In the genomic region with DNA sequence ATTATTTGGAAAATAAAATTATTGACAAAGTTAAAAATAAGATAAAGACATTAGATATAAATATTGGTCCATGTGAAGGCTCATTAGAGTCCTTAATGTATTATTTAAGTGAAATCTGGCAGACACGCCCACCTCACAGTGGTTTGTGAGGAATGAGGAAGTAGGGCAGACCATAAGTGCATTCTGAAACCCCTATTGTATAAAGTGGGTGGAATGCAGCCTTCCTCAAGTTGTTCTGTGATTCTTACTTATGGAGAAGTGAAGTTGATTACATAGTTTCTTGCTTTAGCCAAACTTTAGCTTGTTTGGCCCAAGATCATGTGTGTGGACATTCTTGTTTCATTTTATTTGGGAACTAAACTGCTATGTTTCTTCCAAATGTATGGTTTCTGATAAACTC, we compare ENCODE assay signal across 24 mouse cellular contexts.
A peak's percentile ranks its signal among the peaks of the same experiment; 100 is the strongest.
DNase-seq lines count a peak whose midpoint lies in the region; ATAC-seq and TF ChIP-seq lines count a peak whose summit lies in the region.
"Had no signal": no experiment of that assay in that cellular context is flagged by ENCODE, and none has a peak within 500 bp of the region (broad histone marks: within the 10 kb centered on the region; RNA-seq: fewer than 3 reads in every experiment).

No protein-coding gene starts in this region.

- TF ChIP-seq EP300 in CH12.LX (IDR thresholded peaks at IDR 0.05; ENCODE audit: low read length), result no peak

- ATAC-seq in embryonic facial prominence, embryonic 14.5 days (ENCODE audit: low read depth), result no peak
- peak; percentile 88 for ATAC-seq in megakaryocyte progenitor cell, adult 5-6 weeks (replicated peaks; ENCODE audit: poor library complexity)
- ATAC-seq: hindbrain, embryonic 16.5 days had no signal

- TF ChIP-seq POLR2A in CH12.LX (IDR thresholded peaks at IDR 0.05; ENCODE audit: low read depth, low read length), result no peak

- dilution Hi-C loops in CH12.LX (cut with MboI; ENCODE audit: extremely low pct_ligation_motif_present, extremely low pct_unique_long_range_greater_than_20kb, low sequenced_read_pairs), result no loop called here

- no peak for TF ChIP-seq CTCF in CH12.LX (conservative IDR thresholded peaks at IDR 0.05 in 1 of 2, IDR thresholded peaks at IDR 0.05 in 1 of 2; ENCODE audit: low read depth in 2 of 2, low read length in 2 of 2)
- no peak for TF ChIP-seq CTCF in gastrocnemius, adult 2 months (IDR thresholded peaks at IDR 0.05)

- no peak overlapping the region for H3K27ac ChIP-seq in embryonic facial prominence, embryonic 14.5 days (replicated peaks; ENCODE audit: low read depth, low read length)
- no peak overlapping the region for H3K27ac ChIP-seq in embryonic facial prominence, embryonic 10.5 days (replicated peaks)
- no peak overlapping the region for H3K27ac ChIP-seq in CH12.LX (ENCODE audit: insufficient read depth, low read depth)
- H3K27ac ChIP-seq in gastrocnemius, adult 2 months, result no peak overlapping the region
- no peak overlapping the region for H3K27ac ChIP-seq in forebrain, embryonic 10.5 days
- no peak overlapping the region for H3K27ac ChIP-seq in limb, embryonic 10.5 days
- H3K27ac ChIP-seq: embryonic facial prominence, embryonic 13.5 days; forebrain, embryonic 12.5 days; layer of hippocampus, adult 2 months; left cerebral cortex, adult 2 months; limb, embryonic 13.5 days; liver, embryonic 15.5 days; stomach, postnatal 0 days had no signal

- intact Hi-C loops in gastrocnemius, adult 2 months (cut with DNase I), result no loop called here

- DNase-seq in embryonic facial prominence, embryonic 14.5 days (ENCODE audit: low spot score), result peak; percentile 60
- no peak for DNase-seq in embryonic facial prominence, embryonic 10.5 days (ENCODE audit: low spot score)
- DNase-seq in CH12.LX (ENCODE audit: extremely low read depth), result peak; percentile 45
- DNase-seq in c-Kit-positive CD71-negative TER-119-negative erythroid progenitor cells, embryonic 14.5 days (ENCODE audit: low read depth), result peak; percentile 34
- no peak for DNase-seq in gastrocnemius, adult 2 months
- no peak for DNase-seq in forebrain, embryonic 10.5 days (ENCODE audit: extremely low spot score, low spot score)
- DNase-seq in limb, embryonic 10.5 days (ENCODE audit: low spot score), result no peak
- DNase-seq: adrenal gland, adult 2 months; cerebellum, adult 18-20 months; gastrocnemius, postnatal 25 days; kidney, adult 18-20 months; kidney, postnatal 10 days; spleen, adult 18-20 months; thymus, postnatal 25 days had no signal

- no peak overlapping the region for H3K4me2 ChIP-seq in embryonic facial prominence, embryonic 14.5 days (ENCODE audit: low read depth, low read length)
- no peak overlapping the region for H3K4me2 ChIP-seq in CH12.LX (ENCODE audit: insufficient read depth, low read depth, poor library complexity, severe bottlenecking)
- H3K4me2 ChIP-seq: embryonic facial prominence, embryonic 13.5 days; forebrain, embryonic 12.5 days; heart, embryonic 12.5 days; limb, embryonic 13.5 days; liver, embryonic 15.5 days had no signal

- no peaks in the 10 kb centered on the region for H3K4me1 ChIP-seq in embryonic facial prominence, embryonic 14.5 days (ENCODE audit: control insufficient read depth, insufficient read depth, low read length)
- H3K4me1 ChIP-seq in embryonic facial prominence, embryonic 10.5 days, result peaks cover 4% of the 10 kb centered on the region; the same call in 1 of the 2 replicates
- peaks cover 0 to 18% of the 10 kb centered on the region in 2 experiments; a peak in 2 of 4 replicates for H3K4me1 ChIP-seq in CH12.LX (ENCODE audit: control insufficient read depth in 1 of 2, insufficient read depth in 2 of 2)
- H3K4me1 ChIP-seq in forebrain, embryonic 10.5 days, result no peaks in the 10 kb centered on the region
- 0 out of 2 replicates have a peak, but pooled peaks cover 3% of the 10 kb centered on the region for H3K4me1 ChIP-seq in limb, embryonic 10.5 days
- H3K4me1 ChIP-seq: forebrain, embryonic 12.5 days; liver, embryonic 15.5 days had no signal

- in situ Hi-C loops in CH12.LX (cut with MboI; ENCODE audit: low pct_ligation_motif_present, low pct_unique_long_range_greater_than_20kb, low sequenced_read_pairs), result loop anchor here (25.0 kb wide), 1 partner anchor 725 kb away; no protein-coding TSS in a partner anchor

- no peaks in the 10 kb centered on the region for H3K9me3 ChIP-seq in embryonic facial prominence, embryonic 14.5 days (ENCODE audit: control insufficient read depth, low read length)
- H3K9me3 ChIP-seq in embryonic facial prominence, embryonic 10.5 days, result no peaks in the 10 kb centered on the region
- H3K9me3 ChIP-seq in CH12.LX (replicated peaks; ENCODE audit: low read length), result no peaks in the 10 kb centered on the region
- no peaks in the 10 kb centered on the region for H3K9me3 ChIP-seq in forebrain, embryonic 10.5 days
- no peaks in the 10 kb centered on the region for H3K9me3 ChIP-seq in limb, embryonic 10.5 days (replicated peaks)
- H3K9me3 ChIP-seq: embryonic facial prominence, embryonic 13.5 days; forebrain, embryonic 12.5 days; heart, embryonic 12.5 days; limb, embryonic 13.5 days; liver, embryonic 15.5 days had no signal

- TF ChIP-seq RAD21 in CH12.LX (IDR thresholded peaks at IDR 0.05; ENCODE audit: low read depth, low read length), result no peak

- H3K4me3 ChIP-seq in embryonic facial prominence, embryonic 14.5 days (ENCODE audit: low read depth, low read length), result no peak overlapping the region
- H3K4me3 ChIP-seq in embryonic facial prominence, embryonic 10.5 days, result no peak overlapping the region
- no peak overlapping the region for H3K4me3 ChIP-seq in CH12.LX (replicated peaks in 1 of 3; ENCODE audit: low read depth in 2 of 3, low read length in 2 of 3, poor library complexity in 1 of 3)
- no peak overlapping the region for H3K4me3 ChIP-seq in gastrocnemius, adult 2 months
- H3K4me3 ChIP-seq in forebrain, embryonic 10.5 days, result no peak overlapping the region
- no peak overlapping the region for H3K4me3 ChIP-seq in limb, embryonic 10.5 days
- H3K4me3 ChIP-seq: embryonic facial prominence, embryonic 13.5 days; forebrain, embryonic 12.5 days; heart, embryonic 12.5 days; layer of hippocampus, adult 2 months; left cerebral cortex, adult 2 months; limb, embryonic 13.5 days; liver, embryonic 15.5 days had no signal

- no peaks in the 10 kb centered on the region for H3K27me3 ChIP-seq in embryonic facial prominence, embryonic 14.5 days (replicated peaks; ENCODE audit: control insufficient read depth, insufficient read depth, low read length)
- no peaks in the 10 kb centered on the region for H3K27me3 ChIP-seq in embryonic facial prominence, embryonic 10.5 days (replicated peaks; ENCODE audit: low read depth, poor library complexity, severe bottlenecking)
- no peaks in the 10 kb centered on the region for H3K27me3 ChIP-seq in CH12.LX (replicated peaks)
- H3K27me3 ChIP-seq in forebrain, embryonic 10.5 days (ENCODE audit: poor library complexity, severe bottlenecking), result no peaks in the 10 kb centered on the region
- H3K27me3 ChIP-seq in limb, embryonic 10.5 days (ENCODE audit: low read depth, poor library complexity, severe bottlenecking), result no peaks in the 10 kb centered on the region
- H3K27me3 ChIP-seq: embryonic facial prominence, embryonic 13.5 days; forebrain, embryonic 12.5 days; heart, embryonic 12.5 days; limb, embryonic 13.5 days; liver, embryonic 15.5 days had no signal

- 80% methylated on average over 1 of the region's 1 CpGs for WGBS in embryonic facial prominence, embryonic 14.5 days
- WGBS in embryonic facial prominence, embryonic 10.5 days, result 84% methylated on average over 1 of the region's 1 CpGs
- 89% methylated on average over 1 of the region's 1 CpGs for WGBS in forebrain, embryonic 10.5 days
- WGBS in limb, embryonic 10.5 days, result 89% methylated on average over 1 of the region's 1 CpGs

- no peak overlapping the region for H3K9ac ChIP-seq in embryonic facial prominence, embryonic 14.5 days (ENCODE audit: low read depth, low read length)
- H3K9ac ChIP-seq in CH12.LX (ENCODE audit: insufficient read depth, low read depth), result no peak overlapping the region
- H3K9ac ChIP-seq: embryonic facial prominence, embryonic 13.5 days; forebrain, embryonic 12.5 days; heart, embryonic 12.5 days; limb, embryonic 13.5 days; liver, embryonic 15.5 days had no signal

- no peaks in the 10 kb centered on the region for H3K79me2 ChIP-seq in CH12.LX (replicated peaks; ENCODE audit: control insufficient read depth, extremely low read depth, insufficient read depth, poor library complexity, severe bottlenecking)

- H3K36me3 ChIP-seq in embryonic facial prominence, embryonic 14.5 days (ENCODE audit: control insufficient read depth, insufficient read depth, low read length), result peaks cover 5% of the 10 kb centered on the region; the same call in 1 of the 2 replicates
- H3K36me3 ChIP-seq in embryonic facial prominence, embryonic 10.5 days (replicated peaks), result peaks cover 6% of the 10 kb centered on the region
- peaks cover 12 to 39% of the 10 kb centered on the region in 2 experiments for H3K36me3 ChIP-seq in CH12.LX (replicated peaks in 1 of 2; ENCODE audit: control insufficient read depth in 1 of 2, insufficient read depth in 1 of 2, low read length in 1 of 2)
- peaks cover 11% of the 10 kb centered on the region for H3K36me3 ChIP-seq in forebrain, embryonic 10.5 days (replicated peaks)
- H3K36me3 ChIP-seq in limb, embryonic 10.5 days, result peaks cover 7% of the 10 kb centered on the region; the same call in 1 of the 2 replicates
- H3K36me3 ChIP-seq: liver, embryonic 15.5 days had no signal

TF ChIP-seq in CH12.LX, 34 proteins besides CTCF, POLR2A, EP300 and RAD21:
- TF ChIP-seq ELF1 (IDR thresholded peaks at IDR 0.05; ENCODE audit: low read depth, low read length), result 0 out of 2 replicates have a peak, but pooled peaks have one; percentile 15
- TF ChIP-seq USF1 (IDR thresholded peaks at IDR 0.05; ENCODE audit: low read depth, low read length), result no peak

Comparison
In these comparisons a context has a peak if more than half of its experiments do, and no peak if none do; other contexts are left out.
1. DNase-seq: peak in embryonic facial prominence, embryonic 14.5 days (single experiment), CH12.LX (single experiment) and c-Kit-positive CD71-negative TER-119-negative erythroid progenitor cells, embryonic 14.5 days (single experiment); none in embryonic facial prominence, embryonic 10.5 days (single experiment), gastrocnemius, adult 2 months (single experiment), forebrain, embryonic 10.5 days (single experiment) and limb, embryonic 10.5 days (single experiment).